Mouse (Mus musculus) left cerebral cortex, postnatal 25 days (tissue): ENCODE measurements around the gene Gm5862. TPM values are rescaled to one million over a fixed set of nuclear protein-coding genes. Genes with fewer than 3 reads are reported as not detected.
A peak's percentile ranks its signal among the peaks of the same experiment; 100 is the strongest.
"Not testable (repeated sequence)": the region's sequence is repeated elsewhere in the genome, so short reads cannot be mapped to it uniquely, and the experiment has no call there.

Experiments used
- DNase-seq, 2 experiments: peaks; one replicate each; pipeline ENCODE4 v3.0.0; 2022; ENCODE audit warnings: low spot score in 2 of 2, mixed read lengths in 1 of 2
- intact Hi-C: fragments of 180-260 bp; cut with DNase I; formaldehyde crosslinking; loops from one replicate; pipeline ENCODE4 v1.15.1; 2025
- total RNA-seq, 2 experiments: library from RNA; stranded (reverse); gene quantifications; 2 replicates each; pipeline ENCODE4 v1.2.3; 2021

The Gm5862 gene
- total RNA-seq, result not detected

DNA sequence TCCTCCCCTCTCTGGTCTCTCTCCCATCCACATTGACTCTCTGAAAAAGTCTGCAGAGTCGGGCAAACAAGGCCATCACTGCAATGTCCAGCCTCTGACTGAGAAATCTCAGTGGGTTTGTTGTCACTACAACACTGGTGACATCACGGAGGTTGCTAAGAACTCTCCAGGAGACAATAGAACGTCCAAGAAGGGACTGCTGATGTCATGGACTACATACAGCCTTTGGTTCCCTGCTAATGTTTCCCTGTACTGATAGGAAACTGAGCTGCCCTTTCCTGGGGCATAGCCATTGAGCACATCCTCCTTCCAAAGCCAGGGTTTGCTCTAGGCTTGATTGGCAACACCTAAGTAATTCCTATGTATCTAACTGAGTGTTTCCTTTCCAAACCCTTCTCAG is at the start of gene Gm5862:
TSS of gene Gm5862 (minus strand) at position 101 of the 400 bp plus-strand sequence.
- DNase-seq, intact Hi-C loops: not testable (repeated sequence)

GRCm38 (mm10) chr5:26070716-26071115 is 48.0 kb upstream of the Gm5862 start:
- no peak for DNase-seq
- intact Hi-C loops, result no loop called here

DNA sequence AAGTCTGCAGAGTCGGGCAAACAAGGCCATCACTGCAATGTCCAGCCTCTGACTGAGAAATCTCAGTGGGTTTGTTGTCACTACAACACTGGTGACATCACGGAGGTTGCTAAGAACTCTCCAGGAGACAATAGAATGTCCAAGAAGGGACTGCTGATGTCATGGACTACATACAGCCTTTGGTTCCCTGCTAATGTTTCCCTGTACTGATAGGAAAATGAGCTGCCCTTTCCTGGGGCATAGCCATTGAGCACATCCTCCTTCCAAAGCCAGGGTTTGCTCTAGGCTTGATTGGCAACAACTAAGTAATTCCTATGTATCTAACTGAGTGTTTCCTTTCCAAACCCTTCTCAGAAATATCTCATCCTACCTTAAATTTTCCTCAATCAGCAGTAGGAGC is 35.8 kb upstream of the Gm5862 start, which contains the start of gene Gm7347:
TSS of gene Gm7347 (minus strand) at position 101 of the 400 bp plus-strand sequence.
- DNase-seq, intact Hi-C loops: not testable (repeated sequence)

GRCm38 (mm10) chr5:26039458-26039857 is 16.7 kb upstream of the Gm5862 start, which contains the start of gene Speer4a:
Gene Speer4a (minus strand): TSS chr5:26039558.
- DNase-seq, intact Hi-C loops: not testable (repeated sequence)

DNA sequence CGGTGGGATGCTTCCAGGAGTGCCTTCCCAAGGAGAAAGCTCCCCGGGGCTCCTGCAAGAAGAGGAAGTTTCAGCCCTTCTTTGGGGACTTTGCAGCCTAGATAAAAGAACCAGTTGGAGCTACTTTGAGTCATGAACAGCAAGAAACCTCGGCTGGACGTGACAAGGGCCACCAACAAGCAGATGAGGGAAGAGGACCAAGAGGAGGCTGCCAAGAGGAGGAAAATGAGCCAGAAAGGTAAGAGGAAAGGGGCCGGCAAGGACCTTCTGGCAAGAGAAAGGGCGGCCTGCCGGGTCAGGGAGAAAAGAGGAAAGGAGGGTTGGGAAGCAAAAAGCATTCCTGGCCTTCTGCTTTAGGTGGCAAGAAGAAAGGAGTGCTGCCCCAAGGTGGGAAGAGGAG is 15.0 kb downstream of the Gm5862 start:
- DNase-seq, intact Hi-C loops: not testable (repeated sequence)

DNA sequence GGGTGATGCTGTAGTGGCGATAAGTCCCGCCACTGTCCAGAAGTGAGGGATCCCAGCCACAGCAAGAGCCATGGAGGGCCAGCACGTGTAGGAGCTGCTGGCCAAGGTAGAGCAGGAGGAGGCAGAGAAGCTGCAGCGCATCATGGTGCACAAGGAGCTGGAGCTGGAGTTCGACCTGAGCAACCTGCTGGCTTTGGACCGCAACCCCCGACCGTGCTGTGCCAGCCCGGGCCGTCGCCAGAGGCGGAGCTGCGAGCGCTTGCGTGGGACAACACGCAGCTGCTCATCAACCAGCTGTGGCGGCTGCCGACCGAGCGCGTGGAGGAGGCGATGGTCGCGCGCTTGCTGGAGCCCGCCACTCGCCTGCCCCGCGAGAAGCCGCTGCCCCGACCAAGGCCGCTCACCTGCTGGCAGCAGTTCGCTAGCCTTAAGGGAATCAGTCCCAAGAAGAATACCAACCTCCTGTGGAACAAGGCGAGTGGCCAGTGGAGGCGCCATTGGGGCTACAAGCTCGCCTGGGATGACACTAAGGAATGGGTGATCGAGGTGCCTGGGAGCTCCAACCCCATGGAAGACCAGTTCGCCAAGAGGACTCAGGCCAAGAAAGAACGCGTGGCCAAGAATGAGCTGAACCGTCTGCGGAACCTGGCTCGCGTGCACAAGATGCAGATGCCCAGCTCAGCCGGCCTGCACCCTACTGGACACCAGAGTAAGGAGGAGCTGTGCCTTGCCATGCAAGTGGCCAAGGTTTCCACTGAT is 15.6 kb downstream of the Gm5862 start:
- peak; percentile 7 to 17 for DNase-seq
- intact Hi-C loops, result not testable (repeated sequence)

DNA sequence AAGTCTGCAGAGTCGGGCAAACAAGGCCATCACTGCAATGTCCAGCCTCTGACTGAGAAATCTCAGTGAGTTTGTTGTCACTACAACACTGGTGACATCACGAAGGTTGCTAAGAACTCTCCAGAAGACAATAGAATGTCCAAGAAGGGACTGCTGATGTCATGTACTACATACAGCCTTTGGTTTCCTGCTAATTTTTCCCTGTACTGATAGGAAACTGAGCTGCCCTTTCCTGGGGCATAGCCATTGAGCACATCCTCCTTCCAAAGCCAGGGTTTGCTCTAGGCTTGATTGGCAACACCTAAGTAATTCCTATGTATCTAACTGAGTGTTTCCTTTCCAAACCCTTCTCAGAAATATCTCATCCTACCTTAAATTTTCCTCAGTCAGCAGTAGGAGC is 18.0 kb downstream of the Gm5862 start, which contains the start of gene Gm1979:
TSS of gene Gm1979 (minus strand) at position 101 of the 400 bp plus-strand sequence.
- DNase-seq, intact Hi-C loops: not testable (repeated sequence)

GRCm38 (mm10) chr5:25988550-25988949 is 34.2 kb downstream of the Gm5862 start, which contains the start of gene Gm21698:
Gene Gm21698 (minus strand): TSS chr5:25988650.
- DNase-seq, intact Hi-C loops: not testable (repeated sequence)

DNA sequence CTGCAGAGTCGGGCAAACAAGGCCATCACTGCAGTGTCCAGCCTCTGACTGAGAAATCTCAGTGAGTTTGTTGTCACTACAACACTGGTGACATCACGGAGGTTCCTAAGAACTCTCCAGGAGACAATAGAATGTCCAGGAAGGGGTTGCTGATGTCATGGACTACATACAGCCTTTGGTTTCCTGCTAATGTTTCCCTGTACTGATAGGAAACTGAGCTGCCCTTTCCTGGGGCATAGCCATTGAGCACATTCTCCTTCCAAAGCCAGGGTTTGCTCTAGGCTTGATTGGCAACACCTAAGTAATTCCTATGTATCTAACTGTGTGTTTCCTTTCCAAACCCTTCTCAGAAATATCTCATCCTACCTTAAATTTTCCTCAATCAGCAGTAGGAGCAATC is 50.2 kb downstream of the Gm5862 start, which contains the start of gene Gm21680:
TSS of gene Gm21680 (minus strand) at position 101 of the 400 bp plus-strand sequence.
- DNase-seq, intact Hi-C loops: not testable (repeated sequence)

Other genes starting within 250 kb of the Gm5862 start
- not detected for gene Gm21663, start 80.5 kb downstream of the Gm5862 start, total RNA-seq
- gene Gm21671, start 68.5 kb downstream of the Gm5862 start, total RNA-seq, result not detected
- gene Gm21680, start 50.3 kb downstream of the Gm5862 start, total RNA-seq, result not detected
- not detected for gene Gm21698, start 34.3 kb downstream of the Gm5862 start, total RNA-seq
- gene Gm1979, start 18.1 kb downstream of the Gm5862 start, total RNA-seq, result not detected
- gene Speer4a, start 16.6 kb upstream of the Gm5862 start, total RNA-seq, result not detected
- gene Gm7347, start 35.7 kb upstream of the Gm5862 start, total RNA-seq, result not detected
- gene Gm10471, start 66.4 kb upstream of the Gm5862 start, total RNA-seq, result not detected
- not detected for gene 5031410I06Rik, start 82.4 kb upstream of the Gm5862 start, total RNA-seq
- not detected for gene Gm10220, start 98.5 kb upstream of the Gm5862 start, total RNA-seq
- gene Gm7361, start 234.8 kb upstream of the Gm5862 start, total RNA-seq, result under 1 TPM in 1 of 2 experiments, not detected in 1; 0.11 TPM